Mouse (Mus musculus) CH12.LX (cell line): Measurements from ENCODE around the gene Frmd5. TPM values are rescaled to one million over a fixed set of nuclear protein-coding genes. Genes with fewer than 3 reads are reported as not detected.

Experiments used
- DNase-seq: peaks from one replicate; pipeline ENCODE4 v3.0.0-alpha.2; 2013; ENCODE audit errors: extremely low read depth
- H3K27ac ChIP-seq: 2 replicates; pipeline ENCODE4 v1.5.1; 2012; ENCODE audit warnings: low read depth, mild to moderate bottlenecking, control low read depth, moderate library complexity; ENCODE audit not compliant: insufficient read depth
- H3K27me3 ChIP-seq: replicated peaks from 2 replicates; pipeline ENCODE3; 2012; ENCODE audit warnings: inconsistent platforms
- H3K36me3 ChIP-seq, 2 experiments: replicated peaks in 1 of 2; 2 replicates each; pipeline versions ENCODE3 to v1.6.1; 2012; ENCODE audit warnings: inconsistent platforms in 1 of 2, low read length in 1 of 2, mild to moderate bottlenecking in 1 of 2, mixed read lengths in 1 of 2, moderate library complexity in 1 of 2; ENCODE audit not compliant: control insufficient read depth in 1 of 2, insufficient read depth in 1 of 2
- H3K4me1 ChIP-seq, 2 experiments: 2 replicates each; pipeline ENCODE4 v1.6.1; 2012; ENCODE audit warnings: inconsistent platforms in 1 of 2, moderate library complexity in 1 of 2; ENCODE audit not compliant: insufficient read depth in 2 of 2, control insufficient read depth in 1 of 2
- H3K4me2 ChIP-seq: 2 replicates; pipeline ENCODE4 v1.6.1; 2012; ENCODE audit warnings: low read depth, mild to moderate bottlenecking, control low read depth; ENCODE audit not compliant: poor library complexity, insufficient read depth, severe bottlenecking
- H3K4me3 ChIP-seq, 3 experiments: fragments of 150-350 bp in 1 of 3; sonication (generic) in 1 of 3; replicated peaks in 1 of 3; 2 replicates each; pipeline versions ENCODE3 to v1.5.1; 2011 to 2012; ENCODE audit warnings: low read depth in 2 of 3, low read length in 2 of 3, mild to moderate bottlenecking in 2 of 3, moderate library complexity in 2 of 3, control low read depth in 1 of 3, improper control_type of control experiment in 1 of 3, inconsistent platforms in 1 of 3, mixed read lengths in 1 of 3; ENCODE audit not compliant: poor library complexity in 1 of 3
- H3K79me2 ChIP-seq: replicated peaks from 2 replicates; pipeline ENCODE4 v1.6.1; 2012; ENCODE audit warnings: mild to moderate bottlenecking, moderate library complexity; ENCODE audit not compliant: control insufficient read depth, poor library complexity, insufficient read depth, severe bottlenecking; ENCODE audit errors: extremely low read depth
- H3K9ac ChIP-seq: 2 replicates; pipeline ENCODE4 v1.6.1; 2012; ENCODE audit warnings: low read depth, mild to moderate bottlenecking, control low read depth, moderate library complexity; ENCODE audit not compliant: insufficient read depth
- H3K9me3 ChIP-seq: replicated peaks from 2 replicates; pipeline ENCODE3; 2012; ENCODE audit warnings: low read length, inconsistent platforms, mixed read lengths
- BHLHE40 ChIP-seq: IDR thresholded peaks from 2 replicates; pipeline ENCODE4 v1.6.1; 2011; ENCODE audit warnings: mild to moderate bottlenecking, low read depth, low read length, improper control_type of control experiment
- CHD2 ChIP-seq: IDR thresholded peaks from 2 replicates; pipeline ENCODE4 v1.6.1; 2011; ENCODE audit warnings: low read length, improper control_type of control experiment
- CTCF ChIP-seq, 2 experiments: IDR thresholded peaks in 1 of 2; conservative IDR thresholded peaks in 1 of 2; 2 replicates each; pipeline ENCODE4 v1.5.1; 2011 to 2012; ENCODE audit warnings: low read depth in 2 of 2, low read length in 2 of 2, improper control_type of control experiment in 1 of 2, inconsistent platforms in 1 of 2, mild to moderate bottlenecking in 1 of 2, moderate library complexity in 1 of 2
- E2F4 ChIP-seq: IDR thresholded peaks from 2 replicates; pipeline ENCODE4 v1.6.1; 2011; ENCODE audit warnings: low read depth, low read length, improper control_type of control experiment; ENCODE audit not compliant: insufficient replicate concordance
- ELF1 ChIP-seq: IDR thresholded peaks from 2 replicates; pipeline ENCODE4 v1.6.1; 2014; ENCODE audit warnings: low read depth, mild to moderate bottlenecking, inconsistent platforms, low read length, improper control_type of control experiment
- GABPA ChIP-seq: IDR thresholded peaks from 2 replicates; pipeline ENCODE4 v1.6.1; 2012; ENCODE audit warnings: low read depth, low read length, improper control_type of control experiment, inconsistent platforms; ENCODE audit not compliant: insufficient replicate concordance
- HCFC1 ChIP-seq: IDR thresholded peaks from 2 replicates; pipeline ENCODE4 v1.6.1; 2012; ENCODE audit warnings: low read depth, mild to moderate bottlenecking, inconsistent platforms, low read length, improper control_type of control experiment
- IRF4 ChIP-seq: IDR thresholded peaks from 2 replicates; pipeline ENCODE4 v1.6.1; 2014; ENCODE audit warnings: low read depth, mild to moderate bottlenecking, inconsistent platforms, low read length, improper control_type of control experiment
- JUND ChIP-seq: conservative IDR thresholded peaks from 2 replicates; pipeline ENCODE4 v1.6.1; 2011; ENCODE audit warnings: low read depth, low read length, improper control_type of control experiment
- KAT2A ChIP-seq: IDR thresholded peaks from 2 replicates; pipeline ENCODE4 v1.6.1; 2012; ENCODE audit warnings: low read length, improper control_type of control experiment, inconsistent platforms; ENCODE audit not compliant: insufficient replicate concordance
- MAFK ChIP-seq: IDR thresholded peaks from 2 replicates; pipeline ENCODE4 v1.6.1; 2011; ENCODE audit warnings: low read length, improper control_type of control experiment; ENCODE audit not compliant: insufficient replicate concordance
- MAX ChIP-seq: IDR thresholded peaks from 2 replicates; pipeline ENCODE4 v1.6.1; 2011; ENCODE audit warnings: low read length, improper control_type of control experiment
- MAZ ChIP-seq: IDR thresholded peaks from 2 replicates; pipeline ENCODE4 v1.6.1; 2012; ENCODE audit warnings: low read depth, mild to moderate bottlenecking, inconsistent platforms, low read length, improper control_type of control experiment, moderate library complexity
- MEF2A ChIP-seq: IDR thresholded peaks from 2 replicates; pipeline ENCODE4 v1.6.1; 2014; ENCODE audit warnings: low read depth, mild to moderate bottlenecking, inconsistent platforms, low read length, improper control_type of control experiment, borderline replicate concordance
- MYC ChIP-seq: IDR thresholded peaks from 2 replicates; pipeline ENCODE4 v1.6.1; 2011; ENCODE audit warnings: low read depth, mild to moderate bottlenecking, improper control_type of control experiment, low read length
- NRF1 ChIP-seq: IDR thresholded peaks from 2 replicates; pipeline ENCODE4 v1.6.1; 2014; ENCODE audit warnings: low read depth, mild to moderate bottlenecking, inconsistent platforms, low read length, improper control_type of control experiment, moderate library complexity
- POLR2A ChIP-seq: IDR thresholded peaks from 2 replicates; pipeline ENCODE4 v1.6.1; 2011; ENCODE audit warnings: low read depth, mild to moderate bottlenecking, improper control_type of control experiment, low read length
- RAD21 ChIP-seq: IDR thresholded peaks from 2 replicates; pipeline ENCODE4 v1.6.1; 2011; ENCODE audit warnings: low read depth, mild to moderate bottlenecking, low read length, improper control_type of control experiment, moderate library complexity
- RCOR1 ChIP-seq: conservative IDR thresholded peaks from 2 replicates; pipeline ENCODE4 v1.6.1; 2012; ENCODE audit warnings: low read depth, mild to moderate bottlenecking, inconsistent platforms, low read length, improper control_type of control experiment
- SMC3 ChIP-seq: IDR thresholded peaks from 2 replicates; pipeline ENCODE4 v1.6.1; 2011; ENCODE audit warnings: low read depth, low read length, improper control_type of control experiment
- TCF12 ChIP-seq: IDR thresholded peaks from 2 replicates; pipeline ENCODE4 v1.6.1; 2014; ENCODE audit warnings: low read depth, mild to moderate bottlenecking, inconsistent platforms, low read length, improper control_type of control experiment
- UBTF ChIP-seq: IDR thresholded peaks from 2 replicates; pipeline ENCODE4 v1.6.1; 2012; ENCODE audit warnings: low read depth, mild to moderate bottlenecking, inconsistent platforms, low read length, improper control_type of control experiment, moderate library complexity
- USF2 ChIP-seq: conservative IDR thresholded peaks from 2 replicates; pipeline ENCODE4 v1.6.1; 2011; ENCODE audit warnings: low read depth, low read length, improper control_type of control experiment
- dilution Hi-C: fragments of 300-500 bp; cut with MboI; formaldehyde crosslinking; loops from 2 replicates; pipeline ENCODE4 v1.14.3; 2020; ENCODE audit warnings: low sequenced_read_pairs; ENCODE audit not compliant: extremely low pct_unique_long_range_greater_than_20kb, extremely low pct_ligation_motif_present
- in situ Hi-C: fragments of 300-500 bp; cut with MboI; formaldehyde crosslinking; loops from 3 replicates; pipeline ENCODE4 v1.14.3; 2019; ENCODE audit warnings: low sequenced_read_pairs, low pct_ligation_motif_present, low pct_unique_long_range_greater_than_20kb, mixed read lengths
- polyA plus RNA-seq: library from polyadenylated mRNA; unstranded; fragments of >175 nt; gene quantifications from 2 replicates; pipeline ENCODE4 v1.2.1, GENCODE M21; 2012; ENCODE audit warnings: low read depth; ENCODE audit not compliant: insufficient read length
- total RNA-seq, 2 experiments: library from RNA; depleted of rRNA; stranded (reverse); fragments of 300-350 nt in 1 of 2; fragments of >200 nt in 1 of 2; gene quantifications; 2 replicates each; pipeline ENCODE4 v1.2.3; 2012 to 2014

Gene Frmd5
- total and polyA plus RNA-seq, 3 experiments = 1.9 to 3.5 (median 3.2) TPM

GRCm38 (mm10) chr2:121707461-121707860 is 99.4 kb downstream of the Frmd5 start:
- Histone ChIP-seq H3K9ac (no peak overlapping the region), H3K9me3 (no peaks in the 10 kb centered on the region), H3K4me1 (peaks cover 2 to 6% of the 10 kb centered on the region in 2 experiments; a peak in 1 of 4 replicates), H3K27me3 (no peaks in the 10 kb centered on the region), H3K36me3 (no peaks in the 10 kb centered on the region), H3K79me2 (no peaks in the 10 kb centered on the region), H3K4me2 (no peak overlapping the region), H3K4me3 (no peak overlapping the region), H3K27ac (no peak overlapping the region)
- in situ Hi-C loops = no loop called here
- dilution Hi-C loops = no loop called here
- TF ChIP-seq E2F4 = no peak
- no peak for TF ChIP-seq HCFC1
- TF ChIP-seq MAFK = no peak
- no peak for TF ChIP-seq USF2
- no peak for TF ChIP-seq MYC
- DNase-seq = no peak

GRCm38 (mm10) chr2:121705756-121706155 is 101.1 kb downstream of the Frmd5 start:
- no peaks in the 10 kb centered on the region for H3K4me1 ChIP-seq
- in situ Hi-C loops = no loop called here
- H3K79me2 ChIP-seq = no peaks in the 10 kb centered on the region
- TF ChIP-seq E2F4 (no peak), UBTF (no peak), HCFC1 (no peak), SMC3 (no peak), MAZ (no peak)
- TF ChIP-seq, all 38 proteins: peak for 0
- Histone ChIP-seq H3K4me3 (no peak overlapping the region), H3K9me3 (no peaks in the 10 kb centered on the region), H3K9ac (no peak overlapping the region), H3K4me2 (no peak overlapping the region), H3K36me3 (no peaks in the 10 kb centered on the region), H3K27ac (no peak overlapping the region), H3K27me3 (no peaks in the 10 kb centered on the region)
- DNase-seq = no peak
- dilution Hi-C loops = no loop called here

GRCm38 (mm10) chr2:121699331-121699730 is 107.6 kb downstream of the Frmd5 start:
- H3K27ac ChIP-seq = no peak overlapping the region
- dilution Hi-C loops (no loop called here), in situ Hi-C loops (no loop called here)
- no peaks in the 10 kb centered on the region for H3K36me3 ChIP-seq
- H3K9ac ChIP-seq = no peak overlapping the region
- peaks cover 2 to 5% of the 10 kb centered on the region in 2 experiments for H3K4me1 ChIP-seq
- no peak for TF ChIP-seq BHLHE40
- TF ChIP-seq RCOR1 = no peak
- TF ChIP-seq TCF12 = no peak
- TF ChIP-seq MAX = no peak
- no peak for TF ChIP-seq ELF1
- TF ChIP-seq MAFK = no peak
- no peak for TF ChIP-seq MEF2A
- TF ChIP-seq GABPA = no peak
- TF ChIP-seq POLR2A = no peak
- no peak for TF ChIP-seq CTCF (conservative IDR thresholded peaks at IDR 0.05 in 1 of 2, IDR thresholded peaks at IDR 0.05 in 1 of 2; ENCODE audit: low read depth in 2 of 2, low read length in 2 of 2)
- no peak for TF ChIP-seq NRF1
- TF ChIP-seq SMC3 = no peak
- TF ChIP-seq IRF4 = no peak
- TF ChIP-seq KAT2A = no peak
- no peak for TF ChIP-seq RAD21
- no peak for TF ChIP-seq CHD2
- TF ChIP-seq JUND = no peak
- DNase-seq = no peak
- no peaks in the 10 kb centered on the region for H3K79me2 ChIP-seq
- H3K9me3 ChIP-seq = no peaks in the 10 kb centered on the region
- no peak overlapping the region for H3K4me2 ChIP-seq
- H3K4me3 ChIP-seq = no peak overlapping the region
- no peaks in the 10 kb centered on the region for H3K27me3 ChIP-seq
